Mouse (Mus musculus): Measurements from ENCODE around the gene Faim2.

DNA sequence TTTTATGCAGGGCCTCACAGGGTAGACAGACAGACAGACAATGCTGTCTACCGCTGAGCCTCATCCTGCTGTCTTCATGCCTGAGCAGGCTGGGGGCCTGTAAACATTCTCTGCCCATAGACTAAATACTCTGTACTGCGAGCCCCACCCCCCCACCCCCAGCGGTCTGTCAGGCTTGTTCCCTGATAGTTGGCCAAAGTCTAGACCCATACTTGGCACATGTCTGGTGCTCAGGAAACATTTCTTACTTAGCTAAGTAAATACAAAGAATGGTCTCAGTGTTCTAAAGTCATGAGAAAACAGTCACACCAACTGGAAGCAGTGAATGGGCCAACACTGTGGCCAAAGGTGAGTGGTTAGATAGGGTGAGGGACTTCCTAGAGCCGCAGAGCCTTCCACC is 39.4 kb upstream of the Faim2 start:
- TF ChIP-seq CTCF (conservative IDR thresholded peaks at IDR 0.05; ENCODE audit: low read length) (no peak), NANOG (IDR thresholded peaks at IDR 0.05; ENCODE audit: borderline replicate concordance, low read length) (no peak), POU5F1 (IDR thresholded peaks at IDR 0.05; ENCODE audit: borderline replicate concordance, low read length) (no peak)

Data from E14TG2a.4 (cell line).